Mouse (Mus musculus): ENCODE measurements at regions not wholly inside any gene's neighbourhood (a gene's known extent, or its start where the extent isn't known, plus 50 kb on each side); places are given as distances from the start of the nearest gene placed in this dataset.
A peak's percentile ranks its signal among the peaks of the same experiment; 100 is the strongest.

DNA sequence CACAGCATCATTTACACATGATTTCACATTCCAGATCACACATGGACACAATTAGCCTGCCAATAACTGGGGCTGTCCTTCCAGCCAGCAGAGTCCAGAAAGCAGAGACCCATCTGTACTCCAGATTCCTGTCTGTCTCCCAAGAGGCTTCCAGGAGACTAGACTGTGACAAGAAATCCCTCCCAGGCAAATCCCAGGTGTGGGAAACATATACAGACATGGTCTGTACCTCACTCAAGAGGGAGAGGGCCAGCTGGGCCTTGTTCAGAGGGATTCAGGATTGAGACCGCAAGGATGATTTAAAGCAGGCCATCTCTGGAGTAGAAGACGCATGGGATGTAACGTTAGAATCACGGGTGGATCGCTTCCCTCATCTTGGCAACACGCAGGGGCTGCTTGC, 182.7 kb upstream of the Prr30 start:
- H3K27me3 ChIP-seq (ENCODE audit: control insufficient read depth, insufficient read depth, low read length) = no peaks in the 10 kb centered on the region
- H3K36me3 ChIP-seq (ENCODE audit: control insufficient read depth, insufficient read depth, low read length) = no peaks in the 10 kb centered on the region
- H3K4me3 ChIP-seq (ENCODE audit: control insufficient read depth, insufficient read depth, low read length) = no peak overlapping the region
- TF ChIP-seq CTCF (IDR thresholded peaks at IDR 0.05; ENCODE audit: borderline replicate concordance, control insufficient read depth, extremely low read depth, insufficient read depth, low read length, poor library complexity) (no peak), POLR2A (IDR thresholded peaks at IDR 0.05; ENCODE audit: control insufficient read depth, extremely low read depth, insufficient read depth, low read length, poor library complexity) (no peak)
- H3K4me1 ChIP-seq (replicated peaks; ENCODE audit: control insufficient read depth, insufficient read depth, low read length) = no peaks in the 10 kb centered on the region
- no peak overlapping the region for H3K27ac ChIP-seq (ENCODE audit: control insufficient read depth, insufficient read depth, low read length)
- WGBS = 92% methylated on average over 6 of the region's 6 CpGs
- no peak for DNase-seq

DNA sequence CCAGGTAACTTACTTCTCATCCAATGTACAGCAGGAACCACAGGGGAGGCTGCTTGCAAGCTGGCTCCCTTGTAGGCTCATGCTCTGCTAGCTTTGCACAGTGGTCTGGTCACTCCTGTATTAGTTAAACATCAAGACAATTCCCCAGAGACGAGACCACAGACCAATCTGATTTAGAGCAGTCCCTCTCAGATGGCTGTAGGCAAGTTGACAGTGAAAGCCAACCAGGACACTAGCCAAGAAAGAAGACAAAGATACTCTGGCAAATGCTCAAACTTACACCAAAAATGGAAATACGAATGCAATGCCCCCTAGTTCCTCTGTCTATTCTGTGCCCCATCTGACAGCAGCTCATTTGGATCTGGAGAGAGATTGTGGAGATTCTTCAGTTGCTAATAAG, 181.8 kb upstream of the Prr30 start:
- H3K36me3 ChIP-seq (ENCODE audit: control insufficient read depth, insufficient read depth, low read length) = no peaks in the 10 kb centered on the region
- no peak for DNase-seq
- TF ChIP-seq POLR2A (IDR thresholded peaks at IDR 0.05; ENCODE audit: control insufficient read depth, extremely low read depth, insufficient read depth, low read length, poor library complexity) (no peak), CTCF (IDR thresholded peaks at IDR 0.05; ENCODE audit: borderline replicate concordance, control insufficient read depth, extremely low read depth, insufficient read depth, low read length, poor library complexity) (no peak)
- WGBS = 82% methylated on average over 2 of the region's 2 CpGs
- no peaks in the 10 kb centered on the region for H3K4me1 ChIP-seq (replicated peaks; ENCODE audit: control insufficient read depth, insufficient read depth, low read length)
- no peak overlapping the region for H3K27ac ChIP-seq (ENCODE audit: control insufficient read depth, insufficient read depth, low read length)
- H3K27me3 ChIP-seq (ENCODE audit: control insufficient read depth, insufficient read depth, low read length) = no peaks in the 10 kb centered on the region
- H3K4me3 ChIP-seq (ENCODE audit: control insufficient read depth, insufficient read depth, low read length) = no peak overlapping the region

DNA sequence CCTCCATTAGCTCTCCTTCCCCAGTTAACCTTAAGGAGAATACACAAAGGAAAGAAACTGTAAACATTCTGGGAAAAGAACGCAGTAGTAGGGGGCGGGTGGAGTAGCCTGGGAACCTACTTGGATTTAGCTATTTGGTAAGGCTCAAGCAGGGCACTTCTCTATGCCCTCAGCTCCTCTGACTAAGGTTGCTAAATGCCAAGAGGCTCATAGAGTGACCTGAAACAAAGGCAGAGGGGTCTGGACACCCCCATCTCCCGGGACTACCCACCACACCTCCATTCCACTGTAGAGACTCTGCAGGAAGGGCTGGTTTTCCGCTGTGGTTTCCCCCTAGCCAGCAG, 179.5 kb upstream of the Prr30 start:
- TF ChIP-seq CTCF (IDR thresholded peaks at IDR 0.05; ENCODE audit: borderline replicate concordance, control insufficient read depth, extremely low read depth, insufficient read depth, low read length, poor library complexity) (no peak), POLR2A (IDR thresholded peaks at IDR 0.05; ENCODE audit: control insufficient read depth, extremely low read depth, insufficient read depth, low read length, poor library complexity) (no peak)
- no peaks in the 10 kb centered on the region for H3K27me3 ChIP-seq (ENCODE audit: control insufficient read depth, insufficient read depth, low read length)
- 37% methylated on average over 4 of the region's 4 CpGs for WGBS
- no peaks in the 10 kb centered on the region for H3K4me1 ChIP-seq (replicated peaks; ENCODE audit: control insufficient read depth, insufficient read depth, low read length)
- no peak overlapping the region for H3K4me3 ChIP-seq (ENCODE audit: control insufficient read depth, insufficient read depth, low read length)
- DNase-seq = no peak
- no peaks in the 10 kb centered on the region for H3K36me3 ChIP-seq (ENCODE audit: control insufficient read depth, insufficient read depth, low read length)
- no peak overlapping the region for H3K27ac ChIP-seq (ENCODE audit: control insufficient read depth, insufficient read depth, low read length)

DNA sequence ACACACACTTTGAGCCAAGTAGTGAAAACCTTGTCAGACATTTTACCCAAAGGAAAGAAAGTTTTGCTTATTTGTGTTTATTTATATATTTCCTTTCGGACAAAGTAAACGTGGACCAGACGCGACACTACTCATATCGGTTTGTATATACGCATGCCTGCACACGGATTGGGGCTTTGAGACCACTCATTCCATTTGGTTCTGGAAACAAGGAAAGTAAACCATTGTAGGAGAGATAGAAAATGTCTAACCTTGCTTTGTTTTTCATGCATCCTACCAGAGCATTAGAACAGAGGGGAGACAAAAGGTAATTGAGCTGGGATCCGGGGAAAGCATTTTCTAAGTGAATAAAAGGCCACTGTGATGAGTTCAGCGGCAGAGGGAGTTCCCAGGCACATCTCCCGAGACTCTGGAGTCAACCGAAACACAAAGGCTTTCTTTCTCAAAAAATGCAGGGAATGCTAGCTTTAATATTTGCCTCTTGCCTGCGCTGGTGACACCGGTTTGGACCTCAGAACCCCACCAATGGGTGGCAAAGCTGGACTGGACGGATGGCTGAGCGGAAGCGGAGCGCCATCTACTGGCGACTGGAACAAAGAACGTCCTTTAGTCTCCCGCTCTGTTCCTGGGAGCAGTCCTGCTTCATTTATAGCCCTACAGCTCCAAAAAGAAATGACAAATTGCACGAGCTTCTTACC, 179.0 kb upstream of the Prr30 start:
- no peak overlapping the region for H3K4me3 ChIP-seq (ENCODE audit: control insufficient read depth, insufficient read depth, low read length)
- no peaks in the 10 kb centered on the region for H3K4me1 ChIP-seq (replicated peaks; ENCODE audit: control insufficient read depth, insufficient read depth, low read length)
- H3K27me3 ChIP-seq (ENCODE audit: control insufficient read depth, insufficient read depth, low read length) = no peaks in the 10 kb centered on the region
- no peak overlapping the region for H3K27ac ChIP-seq (ENCODE audit: control insufficient read depth, insufficient read depth, low read length)
- TF ChIP-seq CTCF (IDR thresholded peaks at IDR 0.05; ENCODE audit: borderline replicate concordance, control insufficient read depth, extremely low read depth, insufficient read depth, low read length, poor library complexity) (peak; percentile 67; the same call in 1 of the 2 replicates), POLR2A (IDR thresholded peaks at IDR 0.05; ENCODE audit: control insufficient read depth, extremely low read depth, insufficient read depth, low read length, poor library complexity) (no peak)
- 40% methylated on average over 21 of the region's 21 CpGs for WGBS
- no peaks in the 10 kb centered on the region for H3K36me3 ChIP-seq (ENCODE audit: control insufficient read depth, insufficient read depth, low read length)
- DNase-seq = peak; percentile 13

DNA sequence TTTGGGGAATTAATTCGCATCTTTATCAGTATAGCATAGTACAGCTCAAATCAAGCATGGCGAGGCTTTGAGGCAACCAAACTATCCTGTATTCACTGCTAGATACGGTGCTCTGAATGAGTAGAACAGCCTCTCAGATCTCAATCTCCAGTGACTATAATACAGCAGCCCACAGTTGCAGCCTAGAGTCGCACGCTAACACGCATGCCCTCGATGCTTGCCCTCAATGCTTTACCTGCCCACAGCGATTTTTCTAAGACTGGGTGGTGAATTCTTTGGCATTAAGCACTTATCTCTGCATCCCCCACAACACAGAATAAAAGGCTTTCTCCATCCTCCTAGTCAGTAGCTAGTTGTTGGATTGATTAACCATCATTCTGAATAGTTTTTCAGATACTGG, 178.4 kb upstream of the Prr30 start:
- Histone ChIP-seq H3K4me3 (ENCODE audit: control insufficient read depth, insufficient read depth, low read length) (no peak overlapping the region), H3K27me3 (ENCODE audit: control insufficient read depth, insufficient read depth, low read length) (no peaks in the 10 kb centered on the region), H3K27ac (ENCODE audit: control insufficient read depth, insufficient read depth, low read length) (no peak overlapping the region), H3K4me1 (replicated peaks; ENCODE audit: control insufficient read depth, insufficient read depth, low read length) (no peaks in the 10 kb centered on the region), H3K36me3 (ENCODE audit: control insufficient read depth, insufficient read depth, low read length) (no peaks in the 10 kb centered on the region)
- WGBS = 89% methylated on average over 8 of the region's 8 CpGs
- DNase-seq = no peak
- TF ChIP-seq POLR2A (IDR thresholded peaks at IDR 0.05; ENCODE audit: control insufficient read depth, extremely low read depth, insufficient read depth, low read length, poor library complexity) = no peak

DNA sequence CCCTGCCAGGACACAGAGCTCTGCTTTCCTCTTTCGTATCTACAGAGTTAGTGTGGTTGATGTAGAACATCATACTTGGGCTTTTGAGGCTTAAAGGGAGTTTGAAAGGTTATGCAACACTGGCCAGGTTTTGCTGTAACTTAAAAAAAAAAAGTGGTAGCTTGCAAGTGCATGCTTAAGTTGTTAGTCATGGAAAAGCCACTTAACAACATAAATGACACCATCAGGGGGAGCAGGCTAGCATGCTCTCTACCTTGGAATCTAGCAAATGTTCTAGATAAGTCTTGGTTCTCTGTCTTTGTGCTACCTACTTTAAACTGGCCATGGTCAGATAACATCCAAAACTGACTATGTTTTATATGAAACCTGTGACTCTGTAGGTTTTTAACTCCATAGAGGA, 176.6 kb upstream of the Prr30 start:
- H3K27ac ChIP-seq (ENCODE audit: control insufficient read depth, insufficient read depth, low read length) = no peak overlapping the region
- 81% methylated on average over 1 of the region's 1 CpGs for whole genome bisulfite sequencing
- DNase-seq = no peak

DNA sequence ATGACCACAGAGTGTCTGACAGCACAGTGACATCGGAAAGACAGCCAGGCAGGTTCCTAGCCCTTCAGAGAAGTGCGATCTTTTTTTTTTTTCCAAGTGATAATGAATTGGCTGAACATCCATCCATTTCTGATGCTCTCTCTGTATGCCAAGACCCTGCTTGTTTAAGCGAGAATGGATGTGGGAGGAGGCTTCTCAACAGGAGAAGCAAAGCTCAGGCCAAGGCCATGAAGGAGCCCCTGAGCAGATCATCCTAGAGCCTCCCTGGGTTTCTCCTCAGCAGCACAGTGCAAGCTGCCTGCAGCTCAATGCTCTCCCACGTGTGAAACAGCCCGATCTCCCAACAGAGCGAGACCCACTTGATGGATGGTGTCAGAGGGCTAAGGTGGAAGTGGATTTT, 175.7 kb upstream of the Prr30 start:
- no peaks in the 10 kb centered on the region for H3K27me3 ChIP-seq (ENCODE audit: control insufficient read depth, insufficient read depth, low read length)
- 81% methylated on average over 6 of the region's 6 CpGs for WGBS
- TF ChIP-seq CTCF (IDR thresholded peaks at IDR 0.05; ENCODE audit: borderline replicate concordance, control insufficient read depth, extremely low read depth, insufficient read depth, low read length, poor library complexity) (no peak), POLR2A (IDR thresholded peaks at IDR 0.05; ENCODE audit: control insufficient read depth, extremely low read depth, insufficient read depth, low read length, poor library complexity) (no peak)
- no peaks in the 10 kb centered on the region for H3K36me3 ChIP-seq (ENCODE audit: control insufficient read depth, insufficient read depth, low read length)
- no peaks in the 10 kb centered on the region for H3K4me1 ChIP-seq (replicated peaks; ENCODE audit: control insufficient read depth, insufficient read depth, low read length)
- no peak overlapping the region for H3K4me3 ChIP-seq (ENCODE audit: control insufficient read depth, insufficient read depth, low read length)
- DNase-seq = no peak
- no peak overlapping the region for H3K27ac ChIP-seq (ENCODE audit: control insufficient read depth, insufficient read depth, low read length)

More for the DNA sequence above, 176.6 kb upstream of the Prr30 start:
- Histone ChIP-seq H3K4me3 (ENCODE audit: control insufficient read depth, insufficient read depth, low read length) (no peak overlapping the region), H3K36me3 (ENCODE audit: control insufficient read depth, insufficient read depth, low read length) (no peaks in the 10 kb centered on the region), H3K4me1 (replicated peaks; ENCODE audit: control insufficient read depth, insufficient read depth, low read length) (no peaks in the 10 kb centered on the region), H3K27me3 (ENCODE audit: control insufficient read depth, insufficient read depth, low read length) (no peaks in the 10 kb centered on the region)
- no peak for TF ChIP-seq POLR2A (IDR thresholded peaks at IDR 0.05; ENCODE audit: control insufficient read depth, extremely low read depth, insufficient read depth, low read length, poor library complexity)
- TF ChIP-seq CTCF (IDR thresholded peaks at IDR 0.05; ENCODE audit: borderline replicate concordance, control insufficient read depth, extremely low read depth, insufficient read depth, low read length, poor library complexity) = no peak

Data from thymus, adult 2 months (tissue).